Mouse (Mus musculus) midbrain, postnatal 0 days (tissue): ENCODE data around the gene G3bp1. TPM values are rescaled to one million over a fixed set of nuclear protein-coding genes. Genes with fewer than 3 reads are reported as not detected.
A peak's percentile ranks its signal among the peaks of the same experiment; 100 is the strongest.

Source experiments
- ATAC-seq: fragments of 200-750 bp; cut with Nextera tagmentation; 2 replicates; pipeline ENCODE4 v1.8.0; 2017; ENCODE audit warnings: moderate number of reproducible peaks, mild to moderate bottlenecking, moderate TSS enrichment, moderate library complexity; ENCODE audit not compliant: low FRiP score
- DNase-seq: peaks from one replicate; pipeline ENCODE4 v3.0.0-alpha.2; 2015; ENCODE audit warnings: low spot score
- H3K27ac ChIP-seq: fragments of 300-500 bp; sonication (generic); 2 replicates; pipeline ENCODE4 v1.5.1; 2014; ENCODE audit warnings: low read depth, mild to moderate bottlenecking, low read length, mixed read lengths
- H3K27me3 ChIP-seq: fragments of 300-500 bp; sonication (generic); 2 replicates; pipeline ENCODE4 v1.6.1; 2014; ENCODE audit warnings: low read length, control low read depth, mixed read lengths; ENCODE audit not compliant: insufficient read depth
- H3K36me3 ChIP-seq: fragments of 300-500 bp; sonication (generic); 2 replicates; pipeline ENCODE4 v1.6.1; 2014; ENCODE audit warnings: low read length, control low read depth, mixed read lengths; ENCODE audit not compliant: insufficient read depth
- H3K4me1 ChIP-seq: fragments of 300-500 bp; sonication (generic); 2 replicates; pipeline ENCODE4 v1.6.1; 2014; ENCODE audit warnings: mild to moderate bottlenecking, control low read depth, antibody characterized with exemption, low read length, mixed read lengths; ENCODE audit not compliant: insufficient read depth
- H3K4me2 ChIP-seq: fragments of 300-500 bp; sonication (generic); 2 replicates; pipeline ENCODE4 v1.6.1; 2014; ENCODE audit warnings: low read depth, mild to moderate bottlenecking, low read length, mixed read lengths; ENCODE audit not compliant: poor library complexity, severe bottlenecking
- H3K4me3 ChIP-seq: fragments of 300-500 bp; sonication (generic); 2 replicates; pipeline ENCODE4 v1.5.1; 2014; ENCODE audit warnings: low read depth, mild to moderate bottlenecking, low read length, moderate library complexity
- H3K9ac ChIP-seq: fragments of 300-500 bp; sonication (generic); replicated peaks from 2 replicates; pipeline ENCODE4 v1.6.1; 2014; ENCODE audit warnings: mild to moderate bottlenecking, low read length, moderate library complexity, mixed read lengths; ENCODE audit not compliant: poor library complexity, severe bottlenecking
- H3K9me3 ChIP-seq: fragments of 300-500 bp; sonication (generic); 2 replicates; pipeline ENCODE4 v1.6.1; 2016; ENCODE audit warnings: low read length, control low read depth
- CTCF ChIP-seq: IDR thresholded peaks from 2 replicates; pipeline ENCODE4 v1.5.1; 2016; ENCODE audit warnings: antibody characterized with exemption, mild to moderate bottlenecking
- WGBS: fragments of 180-500 bp; shearing (Covaris S2); extraction: QIAGEN DNeasy Blood & Tissue Kit; methylation state at CpG from one replicate; pipeline ENCODE4 v1.1.7; 2014; 5-methylcytosine and 5-hydroxymethylcytosine counted together
- polyA plus RNA-seq: library from polyadenylated mRNA; unstranded; fragments of >200 nt; fragmentation: Nextera tagmentation; extraction: Ambion mirVana; gene quantifications from 2 replicates; pipeline ENCODE4 v1.2.1, GENCODE M21; 2015
- total RNA-seq: library from RNA; depleted of rRNA; stranded (reverse); fragments of >200 nt; gene quantifications from 2 replicates; pipeline ENCODE4 v1.2.3, GENCODE M21; 2014

The G3bp1 gene
- total and polyA plus RNA-seq, 2 experiments from 2014 or later = 59.2 to 67.4 TPM

DNA sequence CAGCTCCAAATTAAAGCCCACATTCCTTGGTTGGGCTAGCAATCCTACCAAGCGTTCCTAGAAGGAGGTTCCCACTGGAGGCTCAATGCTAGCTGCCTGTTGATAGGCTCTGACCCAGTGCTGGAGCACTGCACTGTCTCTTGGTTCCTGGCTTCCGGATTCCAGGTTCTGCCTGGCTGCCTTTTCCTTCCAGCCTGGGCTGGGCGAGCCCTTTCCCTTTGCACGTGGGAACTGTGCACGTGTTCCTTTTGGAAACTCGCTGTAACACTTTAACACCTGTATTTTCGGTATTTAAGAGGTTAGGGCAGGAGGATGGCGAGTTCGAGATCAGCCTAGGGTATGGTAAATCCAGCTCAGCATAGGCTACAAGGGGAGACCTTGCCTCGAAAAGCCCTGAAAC, 1.5 kb upstream of the G3bp1 start:
- Histone ChIP-seq H3K27ac (peak overlapping the region; percentile 86; the same call in 1 of the 2 replicates), H3K4me1 (peaks cover 10% of the 10 kb centered on the region; the same call in 1 of the 2 replicates), H3K4me2 (peak overlapping the region; percentile 78; the same call in 1 of the 2 replicates), H3K9ac (no peak overlapping the region), H3K36me3 (no peaks in the 10 kb centered on the region), H3K9me3 (no peaks in the 10 kb centered on the region), H3K4me3 (peak overlapping the region; percentile 41; the same call in 1 of the 2 replicates), H3K27me3 (no peaks in the 10 kb centered on the region)
- 64% methylated on average over 10 of the region's 10 CpGs for WGBS
- ATAC-seq (no peak), DNase-seq (no peak)
- no peak for TF ChIP-seq CTCF

DNA sequence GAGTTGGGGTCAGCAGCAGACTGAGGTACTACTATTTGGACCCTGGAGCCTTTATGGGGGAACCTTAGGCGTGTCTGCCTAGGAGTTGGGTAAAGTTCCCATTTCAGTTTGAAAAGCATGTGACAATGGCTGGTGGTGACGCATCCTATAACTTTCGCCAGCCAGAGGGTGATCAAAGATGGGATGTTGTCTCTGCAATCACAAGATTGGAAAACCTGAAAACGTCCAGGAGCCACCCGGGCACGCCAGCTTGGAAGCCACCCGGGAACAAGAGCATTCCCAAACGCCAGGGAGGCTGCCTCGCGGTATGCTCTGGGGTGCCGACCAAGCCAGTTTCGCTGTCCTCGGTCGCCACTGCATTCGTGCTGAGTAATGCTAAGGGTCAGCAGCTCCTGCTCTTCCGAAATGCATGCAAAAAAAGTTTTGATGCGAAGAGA, 856 bp upstream of the G3bp1 start:
- DNase-seq = no peak
- TF ChIP-seq CTCF = no peak
- 2% methylated on average over 17 of the region's 17 CpGs for whole genome bisulfite sequencing
- H3K4me3 ChIP-seq = peak overlapping the region; percentile 41
- no peak for ATAC-seq
- peak overlapping the region; percentile 78 for H3K4me2 ChIP-seq
- no peaks in the 10 kb centered on the region for H3K9me3 ChIP-seq
- H3K27me3 ChIP-seq = no peaks in the 10 kb centered on the region
- peak overlapping the region; percentile 57 for H3K9ac ChIP-seq
- peaks cover 10% of the 10 kb centered on the region; the same call in 1 of the 2 replicates for H3K4me1 ChIP-seq
- H3K27ac ChIP-seq = peak overlapping the region; percentile 86
- H3K36me3 ChIP-seq = no peaks in the 10 kb centered on the region

DNA sequence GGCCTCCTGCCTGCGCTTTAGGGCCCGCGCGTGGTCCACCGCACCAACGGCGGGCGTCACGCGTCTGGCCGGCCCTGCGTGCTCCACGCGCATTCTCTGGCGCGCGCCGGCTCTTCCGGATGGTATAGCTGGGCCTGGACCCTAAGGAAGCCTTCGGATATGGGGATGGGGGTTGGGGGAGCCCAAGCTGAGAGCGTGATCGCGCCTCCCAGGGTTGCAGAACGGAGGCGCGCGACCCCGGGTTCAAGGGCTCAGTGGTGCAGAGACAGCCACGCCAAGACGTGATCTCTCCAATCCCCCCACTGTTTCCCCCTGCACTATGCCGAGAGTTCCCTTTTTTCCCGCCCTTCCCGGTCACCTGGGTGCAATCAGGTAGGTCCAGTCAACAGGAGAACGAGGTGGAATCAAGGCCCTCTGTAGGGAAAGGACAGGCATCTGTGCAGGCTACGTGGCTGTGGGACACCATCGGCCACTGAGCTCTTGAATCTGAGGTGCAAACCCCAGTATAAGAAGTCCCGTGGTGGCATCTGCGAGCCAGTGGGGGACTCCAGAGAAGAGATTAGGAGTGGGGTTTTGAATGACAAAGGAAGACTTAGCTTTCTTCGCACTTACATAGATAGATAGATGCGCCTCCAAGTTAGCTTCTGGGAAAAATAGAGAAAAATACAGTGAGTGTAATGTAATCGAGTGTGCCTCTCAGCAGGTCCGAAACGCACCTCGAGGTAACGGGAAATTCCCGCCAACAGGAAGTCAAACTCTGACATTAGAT, 622 bp downstream of the G3bp1 start:
- no peak for TF ChIP-seq CTCF
- Histone ChIP-seq H3K4me1 (peaks cover 10% of the 10 kb centered on the region; the same call in 1 of the 2 replicates), H3K4me2 (peak overlapping the region; percentile 56), H3K36me3 (no peaks in the 10 kb centered on the region), H3K9ac (peak overlapping the region; percentile 89), H3K9me3 (no peaks in the 10 kb centered on the region), H3K4me3 (peak overlapping the region; percentile 82), H3K27me3 (no peaks in the 10 kb centered on the region), H3K27ac (peak overlapping the region; percentile 93)
- DNase-seq (peak; percentile 42), ATAC-seq (peak; percentile 46)
- WGBS = under 1% methylated on average over 38 of the region's 46 CpGs

DNA sequence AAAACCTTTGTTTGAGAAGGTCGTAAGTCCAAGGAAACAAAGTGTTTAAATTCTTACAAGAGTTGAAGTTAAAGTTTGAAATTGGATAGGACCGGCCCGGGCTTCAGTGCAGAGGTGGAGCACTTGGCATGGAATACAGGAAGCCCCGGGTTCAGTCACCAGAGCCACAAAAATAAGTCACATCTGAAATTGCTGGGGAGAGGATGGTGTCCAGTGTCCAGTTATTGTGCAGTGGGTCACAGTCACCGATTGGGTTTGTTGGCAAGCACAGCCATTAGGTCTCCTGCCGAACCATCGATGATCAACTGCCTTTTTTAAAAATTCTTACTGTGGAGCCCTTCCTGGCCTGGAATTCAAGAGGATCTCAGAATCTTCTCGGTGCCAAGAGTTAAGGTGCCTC, 1.3 kb downstream of the G3bp1 start:
- Histone ChIP-seq H3K36me3 (no peaks in the 10 kb centered on the region), H3K9me3 (no peaks in the 10 kb centered on the region), H3K4me2 (peak overlapping the region; percentile 56), H3K9ac (0 out of 2 replicates have a peak overlapping the region, but pooled peaks have one; percentile 13), H3K27ac (no peak overlapping the region), H3K4me3 (peak overlapping the region; percentile 82), H3K4me1 (peaks cover 10% of the 10 kb centered on the region; the same call in 1 of the 2 replicates), H3K27me3 (no peaks in the 10 kb centered on the region)
- no peak for TF ChIP-seq CTCF
- DNase-seq (no peak), ATAC-seq (no peak)
- WGBS = 57% methylated on average over 8 of the region's 8 CpGs

DNA sequence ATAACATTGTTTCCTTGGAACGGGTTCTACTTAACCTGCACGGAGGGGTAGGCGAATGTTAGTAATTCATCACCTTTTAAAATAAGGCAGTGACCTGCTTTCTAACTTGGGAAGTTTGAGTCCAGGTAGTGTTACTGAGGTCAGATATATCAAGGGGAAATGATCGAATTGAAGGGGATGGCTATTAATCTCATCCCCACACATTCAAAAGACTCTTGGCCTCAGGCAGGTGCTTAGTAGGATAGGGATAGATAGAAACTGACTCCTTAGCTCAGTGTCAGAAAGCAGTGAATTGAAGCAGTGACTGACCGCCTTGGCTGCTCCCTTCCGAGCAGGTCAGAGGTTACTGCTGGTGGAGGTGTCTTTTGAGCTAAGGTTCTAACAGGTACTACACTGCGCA, 2.0 kb downstream of the G3bp1 start:
- no peaks in the 10 kb centered on the region for H3K27me3 ChIP-seq
- no peak for TF ChIP-seq CTCF
- DNase-seq (no peak), ATAC-seq (no peak)
- H3K27ac ChIP-seq = no peak overlapping the region
- no peak overlapping the region for H3K9ac ChIP-seq
- WGBS = 94% methylated on average over 7 of the region's 7 CpGs
- H3K9me3 ChIP-seq = no peaks in the 10 kb centered on the region
- peaks cover 10% of the 10 kb centered on the region; the same call in 1 of the 2 replicates for H3K4me1 ChIP-seq
- no peak overlapping the region for H3K4me3 ChIP-seq
- H3K4me2 ChIP-seq = peak overlapping the region; percentile 56; the same call in 1 of the 2 replicates
- no peaks in the 10 kb centered on the region for H3K36me3 ChIP-seq

DNA sequence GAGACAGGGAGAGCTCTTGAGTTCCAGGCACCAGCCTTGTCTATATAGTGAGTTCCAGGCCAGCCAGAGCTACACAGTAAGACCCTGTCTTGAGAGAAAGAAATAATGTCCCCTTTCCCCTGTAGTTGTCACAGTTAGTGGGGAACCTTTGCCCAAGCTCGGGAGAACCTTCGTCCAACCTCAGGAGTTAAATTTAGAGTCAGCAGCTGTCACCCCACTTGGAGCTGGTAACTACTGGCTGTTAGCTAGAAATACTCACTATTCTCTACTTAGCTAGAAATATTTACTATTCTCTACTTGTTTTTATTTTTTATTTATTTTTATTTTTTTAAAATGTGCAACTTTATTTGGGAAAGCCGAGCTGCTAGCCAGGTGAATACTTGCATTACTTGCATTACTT, 3.7 kb downstream of the G3bp1 start:
- no peak for DNase-seq
- H3K9me3 ChIP-seq = no peaks in the 10 kb centered on the region
- H3K4me3 ChIP-seq = no peak overlapping the region
- H3K27ac ChIP-seq = no peak overlapping the region
- H3K4me1 ChIP-seq = peaks cover 10% of the 10 kb centered on the region; the same call in 1 of the 2 replicates
- no peak for ATAC-seq
- no peaks in the 10 kb centered on the region for H3K36me3 ChIP-seq
- no peaks in the 10 kb centered on the region for H3K27me3 ChIP-seq
- TF ChIP-seq CTCF = no peak
- 92% methylated on average over 3 of the region's 3 CpGs for WGBS
- H3K4me2 ChIP-seq = no peak overlapping the region
- no peak overlapping the region for H3K9ac ChIP-seq
